Mouse (Mus musculus) midbrain, embryonic 16.5 days (tissue): ENCODE data around the gene Cd2bp2. TPM values are rescaled to one million over a fixed set of nuclear protein-coding genes. Genes with fewer than 3 reads are reported as not detected.
"Not testable (repeated sequence)": the region's sequence is repeated elsewhere in the genome, so short reads cannot be mapped to it uniquely, and the experiment has no call there.

Source experiments
- ATAC-seq: fragments of 200-750 bp; cut with Nextera tagmentation; 2 replicates; pipeline ENCODE4 v1.8.0; 2017; ENCODE audit warnings: moderate TSS enrichment
- H3K27ac ChIP-seq: fragments of 300-500 bp; sonication (generic); 2 replicates; pipeline ENCODE4 v1.5.1; 2014; ENCODE audit warnings: mild to moderate bottlenecking, low read length, mixed read lengths
- H3K27me3 ChIP-seq: fragments of 300-500 bp; sonication (generic); 2 replicates; pipeline ENCODE4 v1.6.1; 2014; ENCODE audit warnings: low read depth, low read length, mixed read lengths; ENCODE audit not compliant: control insufficient read depth, insufficient read depth
- H3K36me3 ChIP-seq: fragments of 300-500 bp; sonication (generic); 2 replicates; pipeline ENCODE4 v1.6.1; 2014; ENCODE audit warnings: mild to moderate bottlenecking, low read length, moderate library complexity, mixed read lengths; ENCODE audit not compliant: control insufficient read depth, insufficient read depth
- H3K4me1 ChIP-seq: fragments of 300-500 bp; sonication (generic); 2 replicates; pipeline ENCODE4 v1.6.1; 2014; ENCODE audit warnings: mild to moderate bottlenecking, low read length, mixed read lengths; ENCODE audit not compliant: control insufficient read depth, insufficient read depth
- H3K4me2 ChIP-seq: fragments of 300-500 bp; sonication (generic); 2 replicates; pipeline ENCODE4 v1.6.1; 2014; ENCODE audit warnings: mild to moderate bottlenecking, low read length, mixed read lengths
- H3K4me3 ChIP-seq: fragments of 300-500 bp; sonication (generic); 2 replicates; pipeline ENCODE4 v1.5.1; 2014; ENCODE audit warnings: low read depth, mild to moderate bottlenecking, low read length, moderate library complexity, mixed read lengths
- H3K9ac ChIP-seq: fragments of 300-500 bp; sonication (generic); 2 replicates; pipeline ENCODE4 v1.6.1; 2014; ENCODE audit warnings: low read depth, low read length, mixed read lengths
- H3K9me3 ChIP-seq: fragments of 300-500 bp; sonication (generic); replicated peaks from 2 replicates; pipeline ENCODE4 v1.6.1; 2014; ENCODE audit warnings: mild to moderate bottlenecking, low read length, mixed read lengths; ENCODE audit not compliant: control insufficient read depth, poor library complexity, severe bottlenecking
- WGBS: fragments of 180-500 bp; shearing (Covaris S2); extraction: QIAGEN DNeasy Blood & Tissue Kit; methylation state at CpG from one replicate; pipeline ENCODE4 v1.1.7; 2014; 5-methylcytosine and 5-hydroxymethylcytosine counted together
- polyA plus RNA-seq: library from polyadenylated mRNA; unstranded; fragments of >200 nt; fragmentation: Nextera tagmentation; extraction: Ambion mirVana; gene quantifications from 2 replicates; pipeline ENCODE4 v1.2.1, GENCODE M21; 2015

Gene Cd2bp2
- polyA plus RNA-seq, 1 experiment from 2014 or later, result 76.1 TPM

DNA sequence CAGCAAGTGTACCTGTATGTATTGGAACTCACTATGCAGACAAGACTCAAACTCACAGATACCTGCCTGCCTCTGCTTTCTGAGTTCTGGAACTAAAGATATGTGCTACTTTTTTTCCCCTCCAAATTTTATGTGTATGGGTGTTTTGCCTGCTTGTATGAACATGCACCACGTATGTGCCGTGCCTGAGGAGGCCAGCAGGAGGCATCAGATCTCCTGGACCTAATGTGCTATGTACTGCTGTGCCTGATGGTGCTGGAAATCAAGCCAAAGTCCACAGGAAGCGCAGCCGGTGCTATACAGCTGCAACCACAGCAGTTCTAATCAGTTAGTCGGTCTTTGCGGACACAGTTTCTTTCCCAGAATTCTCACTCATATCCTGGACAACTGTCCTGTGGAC, 12.0 kb downstream of the Cd2bp2 start:
- Histone ChIP-seq H3K27me3 (no peaks in the 10 kb centered on the region), H3K36me3 (no peaks in the 10 kb centered on the region), H3K4me2 (no peak overlapping the region), H3K9ac (no peak overlapping the region), H3K9me3 (no peaks in the 10 kb centered on the region), H3K27ac (no peak overlapping the region), H3K4me1 (no peaks in the 10 kb centered on the region), H3K4me3 (no peak overlapping the region)
- no peak for ATAC-seq
- 82% methylated on average over 6 of the region's 6 CpGs for WGBS

DNA sequence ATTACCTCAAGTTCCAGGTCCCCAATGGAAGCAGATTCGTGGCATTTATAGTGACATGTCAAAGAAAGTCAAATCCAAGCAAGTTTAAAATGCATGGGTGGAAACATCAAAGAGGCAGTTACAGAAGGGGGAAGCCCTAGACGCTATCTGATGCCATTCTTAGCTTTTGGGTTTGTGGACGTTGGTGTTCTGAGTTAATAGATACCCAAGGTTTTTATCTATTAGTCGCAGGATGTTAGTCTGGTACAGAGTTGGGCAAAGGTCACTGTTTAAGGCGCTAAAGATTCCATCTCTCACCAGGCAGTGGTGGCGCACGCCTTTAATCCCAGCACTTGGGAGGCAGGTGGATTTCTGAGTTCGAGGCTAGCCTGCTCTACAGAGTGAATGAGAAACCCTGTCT, 12.5 kb downstream of the Cd2bp2 start:
- Histone ChIP-seq H3K27ac (no peak overlapping the region), H3K36me3 (no peaks in the 10 kb centered on the region), H3K4me1 (no peaks in the 10 kb centered on the region), H3K9me3 (no peaks in the 10 kb centered on the region), H3K4me2 (no peak overlapping the region), H3K27me3 (no peaks in the 10 kb centered on the region), H3K4me3 (no peak overlapping the region), H3K9ac (no peak overlapping the region)
- WGBS, result 83% methylated on average over 8 of the region's 8 CpGs
- ATAC-seq, result no peak

DNA sequence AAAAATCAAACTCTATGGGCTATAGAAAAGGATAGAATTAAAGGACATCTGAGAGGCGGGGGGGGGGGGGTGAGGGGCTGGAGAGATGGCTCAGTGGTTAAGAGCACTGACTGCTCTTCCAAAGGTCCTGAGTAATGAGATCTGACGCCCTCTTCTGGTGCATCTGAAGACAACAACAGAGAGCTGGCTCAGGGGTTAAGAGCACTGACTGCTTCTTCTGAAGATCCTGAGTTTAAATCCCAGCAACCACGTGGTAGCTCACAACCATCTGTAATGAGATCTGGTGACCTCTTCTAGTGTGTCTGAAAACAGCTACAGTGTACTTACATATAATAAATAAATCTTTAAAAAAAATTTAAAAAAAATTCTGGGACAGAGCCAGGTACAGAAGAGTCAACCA, 14.1 kb downstream of the Cd2bp2 start:
- not testable (repeated sequence) for H3K4me3 ChIP-seq, H3K27me3 ChIP-seq, H3K4me2 ChIP-seq, H3K9me3 ChIP-seq, H3K36me3 ChIP-seq, H3K4me1 ChIP-seq, ATAC-seq, H3K9ac ChIP-seq, H3K27ac ChIP-seq
- 24% methylated on average over 2 of the region's 3 CpGs for WGBS

DNA sequence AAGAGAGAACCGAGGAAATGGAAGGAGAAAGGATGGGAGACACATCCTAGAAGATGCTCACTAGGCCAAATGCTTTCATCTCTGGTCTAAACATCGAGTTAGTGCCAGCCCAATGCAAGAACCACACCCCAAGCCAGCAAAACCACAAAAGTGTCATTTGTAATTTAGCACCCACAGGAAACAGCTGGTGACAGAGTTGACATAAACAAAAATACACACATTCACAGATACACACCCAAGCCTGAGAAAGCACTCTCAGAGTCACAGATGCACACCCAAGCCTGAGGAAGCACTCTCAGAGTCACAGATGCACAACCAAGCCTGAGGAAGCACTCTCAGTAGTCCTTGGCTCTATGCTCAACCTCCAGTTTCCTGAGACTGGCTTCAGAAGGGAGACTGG, 15.1 kb downstream of the Cd2bp2 start:
- Histone ChIP-seq H3K27me3 (no peaks in the 10 kb centered on the region), H3K9ac (no peak overlapping the region), H3K9me3 (no peaks in the 10 kb centered on the region), H3K4me2 (no peak overlapping the region), H3K27ac (no peak overlapping the region), H3K36me3 (no peaks in the 10 kb centered on the region), H3K4me3 (no peak overlapping the region), H3K4me1 (no peaks in the 10 kb centered on the region)
- 80% methylated on average over 2 of the region's 2 CpGs for WGBS
- no peak for ATAC-seq

DNA sequence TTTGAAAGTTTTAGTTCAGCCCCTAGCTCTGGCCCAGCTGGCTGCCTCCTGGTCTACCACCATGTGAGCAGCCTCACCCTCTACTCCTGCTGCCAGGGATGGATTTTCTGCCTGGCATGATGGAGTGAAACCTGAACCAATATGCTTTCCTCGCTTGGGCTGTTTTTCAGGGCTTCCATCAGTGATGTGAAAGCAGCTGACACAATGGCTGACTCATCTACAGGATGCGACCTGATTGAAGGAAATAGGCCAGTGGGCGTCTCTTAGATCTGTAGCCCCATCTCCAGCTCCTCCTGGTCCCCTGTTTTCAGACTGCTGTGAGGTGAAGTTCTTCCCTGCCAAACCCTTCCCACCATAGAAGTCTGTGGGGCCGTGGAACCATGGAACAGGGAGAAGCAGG, 18.9 kb downstream of the Cd2bp2 start:
- Histone ChIP-seq H3K9ac (no peak overlapping the region), H3K4me1 (no peaks in the 10 kb centered on the region), H3K27me3 (no peaks in the 10 kb centered on the region), H3K4me2 (no peak overlapping the region), H3K4me3 (no peak overlapping the region), H3K27ac (no peak overlapping the region), H3K9me3 (0 out of 2 replicates have a peak, but pooled peaks cover 3% of the 10 kb centered on the region), H3K36me3 (no peaks in the 10 kb centered on the region)
- ATAC-seq, result no peak
- 85% methylated on average over 4 of the region's 4 CpGs for WGBS

DNA sequence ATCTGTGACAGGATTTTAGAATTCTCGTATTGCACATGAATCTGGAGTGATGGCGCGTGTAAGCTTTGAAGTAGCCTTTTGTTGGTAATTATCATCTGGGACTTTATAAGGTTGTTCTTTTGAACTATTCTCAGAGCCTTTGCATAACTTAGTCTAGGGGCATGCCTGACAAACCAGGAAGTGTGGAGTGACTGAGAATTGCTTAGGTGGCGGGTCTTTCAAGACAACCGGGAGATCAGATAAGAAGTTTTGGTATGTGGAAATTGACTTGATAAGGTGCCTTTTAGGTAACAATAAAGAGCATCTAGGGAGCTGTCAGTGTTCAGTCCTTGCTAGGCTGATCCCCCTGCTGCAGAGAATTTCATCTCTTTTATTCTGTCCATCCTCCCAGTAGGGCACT, 29.3 kb downstream of the Cd2bp2 start:
- no peaks in the 10 kb centered on the region for H3K27me3 ChIP-seq
- WGBS, result 89% methylated on average over 5 of the region's 5 CpGs

DNA sequence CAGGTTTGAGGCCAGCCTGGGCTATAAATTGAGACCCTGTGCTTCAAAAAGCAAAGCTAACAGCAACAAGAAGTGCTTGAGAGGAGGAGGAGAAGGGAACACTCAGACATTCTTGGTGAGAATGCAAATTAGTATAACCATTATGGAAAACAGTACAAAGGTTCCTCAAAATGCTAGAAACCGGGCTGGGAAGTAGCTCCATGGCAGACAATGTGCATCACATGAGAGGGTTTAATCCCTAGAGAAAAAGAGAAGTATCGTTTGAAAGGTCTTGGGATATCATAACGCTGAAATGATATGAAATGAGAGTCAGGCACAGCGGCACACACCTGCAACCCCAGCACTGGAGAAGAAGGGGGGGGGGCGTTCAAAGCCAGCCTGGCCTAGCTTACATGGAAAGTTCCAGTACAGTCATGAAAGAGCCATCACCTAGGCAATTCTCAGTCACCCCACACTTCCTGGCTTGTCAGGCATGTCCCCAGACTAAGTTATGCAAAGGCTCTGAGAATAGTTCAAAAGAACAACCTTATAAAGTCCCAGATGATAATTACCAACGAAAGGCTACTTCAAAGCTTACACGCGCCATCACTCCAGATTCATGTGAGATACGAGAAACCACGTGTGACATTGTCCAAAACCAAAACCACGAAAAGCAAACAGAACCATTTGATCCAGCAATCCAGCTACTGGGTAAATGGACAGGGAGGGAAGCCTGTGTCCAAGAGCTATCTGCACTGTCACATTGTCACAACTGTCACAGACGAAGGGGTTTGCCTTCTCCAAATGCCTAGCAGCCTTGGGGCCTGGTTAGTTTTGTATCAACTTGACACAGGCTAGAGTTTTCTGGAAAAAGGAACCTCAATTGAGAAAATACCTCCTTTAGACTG, 30.0 kb downstream of the Cd2bp2 start:
- Histone ChIP-seq H3K36me3 (no peaks in the 10 kb centered on the region), H3K27ac (no peak overlapping the region), H3K4me3 (no peak overlapping the region), H3K27me3 (no peaks in the 10 kb centered on the region), H3K4me1 (no peaks in the 10 kb centered on the region), H3K9ac (no peak overlapping the region), H3K9me3 (no peaks in the 10 kb centered on the region), H3K4me2 (no peak overlapping the region)
- no peak for ATAC-seq
- 87% methylated on average over 12 of the region's 12 CpGs for WGBS

More for the DNA sequence above, 29.3 kb downstream of the Cd2bp2 start:
- Histone ChIP-seq H3K4me2 (no peak overlapping the region), H3K27ac (no peak overlapping the region), H3K9me3 (no peaks in the 10 kb centered on the region), H3K36me3 (no peaks in the 10 kb centered on the region), H3K4me3 (no peak overlapping the region), H3K4me1 (no peaks in the 10 kb centered on the region), H3K9ac (no peak overlapping the region)
- no peak for ATAC-seq

DNA sequence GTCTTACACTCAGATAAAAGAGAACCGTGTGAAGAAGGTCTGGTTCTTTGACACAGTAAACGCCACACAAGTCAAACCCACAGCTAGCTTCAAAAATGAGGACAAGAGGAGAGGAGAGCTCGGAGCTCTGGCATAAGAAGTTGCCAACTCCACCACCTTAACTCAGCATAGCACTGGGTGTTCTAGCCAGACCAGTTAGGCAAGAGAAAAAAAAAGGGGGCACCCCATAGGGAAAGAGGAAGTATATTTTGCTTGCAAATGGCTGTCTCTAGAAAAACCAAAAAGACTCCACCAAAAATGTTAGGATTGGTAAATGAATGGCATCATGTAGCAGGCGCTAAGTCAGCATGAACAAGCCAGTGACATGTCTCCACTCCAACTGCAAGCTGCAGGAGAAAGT, 31.8 kb downstream of the Cd2bp2 start:
- Histone ChIP-seq H3K9ac (no peak overlapping the region), H3K27ac (no peak overlapping the region), H3K4me1 (no peaks in the 10 kb centered on the region), H3K4me3 (no peak overlapping the region), H3K9me3 (no peaks in the 10 kb centered on the region), H3K27me3 (no peaks in the 10 kb centered on the region), H3K4me2 (no peak overlapping the region), H3K36me3 (no peaks in the 10 kb centered on the region)
- ATAC-seq, result no peak
- WGBS, result 90% methylated on average over 4 of the region's 4 CpGs

DNA sequence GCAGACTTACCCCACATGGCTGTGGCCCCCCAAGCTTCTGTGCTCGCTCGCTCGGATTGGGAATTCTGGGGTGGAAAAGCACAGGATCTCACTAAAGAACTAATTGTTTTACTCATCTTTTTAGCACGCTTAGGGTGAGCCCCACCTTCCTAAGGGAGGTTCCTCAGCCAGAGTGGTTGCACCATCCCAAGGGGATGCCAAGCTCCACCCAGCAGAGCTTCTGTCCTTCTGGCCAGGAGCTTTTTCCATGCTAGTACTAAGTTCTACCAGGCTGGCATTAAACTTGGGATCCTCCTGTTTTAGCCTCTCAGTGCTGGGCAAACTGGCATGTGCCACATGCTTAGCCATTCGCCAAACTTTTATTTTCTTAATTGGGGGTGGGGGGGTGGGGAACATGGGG, 33.3 kb downstream of the Cd2bp2 start:
- no peak overlapping the region for H3K4me2 ChIP-seq
- no peak overlapping the region for H3K27ac ChIP-seq
- no peaks in the 10 kb centered on the region for H3K27me3 ChIP-seq
- H3K4me1 ChIP-seq, result no peaks in the 10 kb centered on the region
- H3K9me3 ChIP-seq, result no peaks in the 10 kb centered on the region
- H3K4me3 ChIP-seq, result no peak overlapping the region
- no peaks in the 10 kb centered on the region for H3K36me3 ChIP-seq
- 86% methylated on average over 5 of the region's 5 CpGs for WGBS
- no peak for ATAC-seq
- H3K9ac ChIP-seq, result no peak overlapping the region
